Mouse (Mus musculus) hindbrain, embryonic 16.5 days (tissue): ENCODE measurements around the gene Tiam1. TPM values are rescaled to one million over a fixed set of nuclear protein-coding genes. Genes with fewer than 3 reads are reported as not detected.

Source experiments
- ATAC-seq: fragments of 200-750 bp; cut with Nextera tagmentation; 2 replicates; pipeline ENCODE4 v1.8.0; 2017; ENCODE audit warnings: moderate TSS enrichment, moderate library complexity
- H3K27ac ChIP-seq: fragments of 300-500 bp; sonication (generic); 2 replicates; pipeline ENCODE4 v1.5.1; 2014; ENCODE audit warnings: low read depth, mild to moderate bottlenecking, control low read depth, low read length, moderate library complexity
- H3K27me3 ChIP-seq: fragments of 300-500 bp; sonication (generic); replicated peaks from 2 replicates; pipeline ENCODE4 v1.6.1; 2014; ENCODE audit warnings: low read length; ENCODE audit not compliant: control insufficient read depth, insufficient read depth
- H3K36me3 ChIP-seq: fragments of 300-500 bp; sonication (generic); 2 replicates; pipeline ENCODE4 v1.6.1; 2014; ENCODE audit warnings: mild to moderate bottlenecking, low read length, moderate library complexity, mixed read lengths; ENCODE audit not compliant: control insufficient read depth, insufficient read depth
- H3K4me1 ChIP-seq: fragments of 300-500 bp; sonication (generic); 2 replicates; pipeline ENCODE4 v1.6.1; 2014; ENCODE audit warnings: low read depth, low read length; ENCODE audit not compliant: control insufficient read depth, insufficient read depth
- H3K4me2 ChIP-seq: fragments of 300-500 bp; sonication (generic); 2 replicates; pipeline ENCODE4 v1.6.1; 2014; ENCODE audit warnings: mild to moderate bottlenecking, low read length, control low read depth, moderate library complexity
- H3K4me3 ChIP-seq: fragments of 300-500 bp; sonication (generic); 2 replicates; pipeline ENCODE4 v1.5.1; 2014; ENCODE audit warnings: mild to moderate bottlenecking, low read length, control low read depth, moderate library complexity
- H3K9ac ChIP-seq: fragments of 300-500 bp; sonication (generic); 2 replicates; pipeline ENCODE4 v1.6.1; 2014; ENCODE audit warnings: low read depth, mild to moderate bottlenecking, control low read depth, low read length, moderate library complexity
- H3K9me3 ChIP-seq: fragments of 300-500 bp; sonication (generic); 2 replicates; pipeline ENCODE4 v1.6.1; 2014; ENCODE audit warnings: mild to moderate bottlenecking, low read length, moderate library complexity; ENCODE audit not compliant: control insufficient read depth
- WGBS: fragments of 180-500 bp; shearing (Covaris S2); extraction: QIAGEN DNeasy Blood & Tissue Kit; methylation state at CpG from one replicate; pipeline ENCODE4 v1.1.7; 2014; 5-methylcytosine and 5-hydroxymethylcytosine counted together
- polyA plus RNA-seq: library from polyadenylated mRNA; unstranded; fragments of >200 nt; fragmentation: Nextera tagmentation; extraction: Ambion mirVana; gene quantifications from 2 replicates; pipeline ENCODE4 v1.2.1, GENCODE M21; 2015

Tiam1 gene
- polyA plus RNA-seq, 1 experiment from 2014 or later: 16.6 TPM

GRCm38 (mm10) chr16:89904121-89904520 lies 239.4 kb downstream of the Tiam1 start:
- H3K9me3 ChIP-seq: no peaks in the 10 kb centered on the region
- no peak overlapping the region for H3K4me3 ChIP-seq
- no peak overlapping the region for H3K4me2 ChIP-seq
- H3K9ac ChIP-seq: no peak overlapping the region
- no peak for ATAC-seq
- no peaks in the 10 kb centered on the region; the same call in 1 of the 2 replicates for H3K4me1 ChIP-seq
- H3K27ac ChIP-seq: no peak overlapping the region
- no peaks in the 10 kb centered on the region for H3K27me3 ChIP-seq
- 96% methylated on average over 12 of the region's 12 CpGs for WGBS
- H3K36me3 ChIP-seq: no peaks in the 10 kb centered on the region

- ATAC-seq: no peak
- Histone ChIP-seq H3K9me3 (no peaks in the 10 kb centered on the region), H3K9ac (no peak overlapping the region), H3K4me1 (no peaks in the 10 kb centered on the region; the same call in 1 of the 2 replicates), H3K4me3 (no peak overlapping the region), H3K27me3 (no peaks in the 10 kb centered on the region), H3K36me3 (no peaks in the 10 kb centered on the region), H3K27ac (no peak overlapping the region), H3K4me2 (no peak overlapping the region)
- 90% methylated on average over 12 of the region's 12 CpGs for WGBS
These were observed 240.8 kb downstream of the Tiam1 start for GRCm38 (mm10) chr16:89902578-89903304.

GRCm38 (mm10) chr16:89900681-89901080 lies 242.9 kb downstream of the Tiam1 start:
- ATAC-seq: peak; percentile 41; the same call in 1 of the 2 replicates
- H3K9ac ChIP-seq: no peak overlapping the region
- H3K27me3 ChIP-seq: no peaks in the 10 kb centered on the region
- H3K36me3 ChIP-seq: no peaks in the 10 kb centered on the region
- H3K4me2 ChIP-seq: no peak overlapping the region
- H3K4me3 ChIP-seq: no peak overlapping the region
- no peak overlapping the region for H3K27ac ChIP-seq
- no peaks in the 10 kb centered on the region for H3K9me3 ChIP-seq
- WGBS: 35% methylated on average over 8 of the region's 8 CpGs
- no peaks in the 10 kb centered on the region; the same call in 1 of the 2 replicates for H3K4me1 ChIP-seq

- H3K36me3 ChIP-seq: no peaks in the 10 kb centered on the region
- H3K4me2 ChIP-seq: no peak overlapping the region
- H3K9me3 ChIP-seq: no peaks in the 10 kb centered on the region
- no peak overlapping the region for H3K27ac ChIP-seq
- WGBS: 57% methylated on average over 9 of the region's 9 CpGs
- H3K4me1 ChIP-seq: no peaks in the 10 kb centered on the region; the same call in 1 of the 2 replicates
- H3K27me3 ChIP-seq: no peaks in the 10 kb centered on the region
- no peak for ATAC-seq
- no peak overlapping the region for H3K4me3 ChIP-seq
- H3K9ac ChIP-seq: no peak overlapping the region
These were observed 244.4 kb downstream of the Tiam1 start for GRCm38 (mm10) chr16:89899192-89899591.

- Histone ChIP-seq H3K27ac (no peak overlapping the region), H3K36me3 (no peaks in the 10 kb centered on the region), H3K27me3 (no peaks in the 10 kb centered on the region), H3K9me3 (no peaks in the 10 kb centered on the region), H3K4me2 (no peak overlapping the region), H3K9ac (no peak overlapping the region), H3K4me3 (no peak overlapping the region), H3K4me1 (no peaks in the 10 kb centered on the region; the same call in 1 of the 2 replicates)
- whole genome bisulfite sequencing: 88% methylated on average over 14 of the region's 14 CpGs
- ATAC-seq: no peak
These were observed 245.3 kb downstream of the Tiam1 start for GRCm38 (mm10) chr16:89898299-89898625.

- H3K9ac ChIP-seq: no peak overlapping the region
- H3K27me3 ChIP-seq: no peaks in the 10 kb centered on the region
- WGBS: 76% methylated on average over 33 of the region's 33 CpGs
- no peaks in the 10 kb centered on the region for H3K9me3 ChIP-seq
- no peaks in the 10 kb centered on the region; the same call in 1 of the 2 replicates for H3K4me1 ChIP-seq
- H3K4me2 ChIP-seq: peak overlapping the region; percentile 22; the same call in 1 of the 2 replicates
- H3K27ac ChIP-seq: no peak overlapping the region
- ATAC-seq: no peak
- no peak overlapping the region for H3K4me3 ChIP-seq
- no peaks in the 10 kb centered on the region for H3K36me3 ChIP-seq
These were observed 245.8 kb downstream of the Tiam1 start for GRCm38 (mm10) chr16:89897547-89898298.

GRCm38 (mm10) chr16:89896885-89897546 lies 246.6 kb downstream of the Tiam1 start:
- H3K4me3 ChIP-seq: no peak overlapping the region
- no peak for ATAC-seq
- no peaks in the 10 kb centered on the region for H3K36me3 ChIP-seq
- WGBS: 71% methylated on average over 20 of the region's 20 CpGs
- H3K9me3 ChIP-seq: no peaks in the 10 kb centered on the region
- no peaks in the 10 kb centered on the region for H3K27me3 ChIP-seq
- no peaks in the 10 kb centered on the region; the same call in 1 of the 2 replicates for H3K4me1 ChIP-seq
- H3K4me2 ChIP-seq: peak overlapping the region; percentile 22; the same call in 1 of the 2 replicates
- H3K9ac ChIP-seq: no peak overlapping the region
- no peak overlapping the region for H3K27ac ChIP-seq

- Histone ChIP-seq H3K4me1 (no peaks in the 10 kb centered on the region; the same call in 1 of the 2 replicates), H3K4me3 (no peak overlapping the region), H3K9ac (no peak overlapping the region), H3K27ac (no peak overlapping the region), H3K9me3 (no peaks in the 10 kb centered on the region), H3K27me3 (no peaks in the 10 kb centered on the region), H3K36me3 (no peaks in the 10 kb centered on the region), H3K4me2 (no peak overlapping the region)
- 78% methylated on average over 9 of the region's 9 CpGs for WGBS
- ATAC-seq: no peak
These were observed 247.2 kb downstream of the Tiam1 start for GRCm38 (mm10) chr16:89896392-89896791.

GRCm38 (mm10) chr16:89895283-89895682 lies 248.3 kb downstream of the Tiam1 start:
- H3K4me3 ChIP-seq: no peak overlapping the region
- H3K36me3 ChIP-seq: no peaks in the 10 kb centered on the region
- peaks cover 4% of the 10 kb centered on the region for H3K4me1 ChIP-seq
- WGBS: 69% methylated on average over 7 of the region's 7 CpGs
- H3K27me3 ChIP-seq: no peaks in the 10 kb centered on the region
- no peaks in the 10 kb centered on the region for H3K9me3 ChIP-seq
- no peak for ATAC-seq
- H3K9ac ChIP-seq: no peak overlapping the region
- H3K4me2 ChIP-seq: no peak overlapping the region
- H3K27ac ChIP-seq: no peak overlapping the region
